Mouse (Mus musculus) small intestine, adult 2 months (tissue): ENCODE results near the gene Dgkg.

ENCODE experiments used
- CTCF ChIP-seq: fragments of 200-500 bp; IDR thresholded peaks from 2 replicates; pipeline ENCODE4 v1.5.1; 2012; ENCODE audit warnings: low read depth, mild to moderate bottlenecking, control low read depth, inconsistent platforms, low read length, moderate library complexity, mixed read lengths; ENCODE audit not compliant: insufficient replicate concordance, insufficient read length; ENCODE audit errors: extremely low read depth
- POLR2A ChIP-seq: fragments of 200-500 bp; IDR thresholded peaks from 2 replicates; pipeline ENCODE4 v1.6.1; 2012; ENCODE audit warnings: low read depth, mild to moderate bottlenecking, control low read depth, inconsistent platforms, low read length, moderate library complexity

- TF ChIP-seq CTCF (no peak), POLR2A (no peak)
These were observed 146.0 kb downstream of the Dgkg start for GRCm38 (mm10) chr16:22510861-22511637.
